Mouse (Mus musculus) kidney, adult 2 months (tissue): ENCODE data around the gene Kazn.

Source experiments
- CTCF ChIP-seq: fragments of 200-500 bp; conservative IDR thresholded peaks from 2 replicates; pipeline ENCODE4 v1.5.1; 2011; ENCODE audit warnings: low read depth, mild to moderate bottlenecking, control low read depth, low read length, moderate library complexity, mixed read lengths; ENCODE audit not compliant: insufficient read depth, insufficient read length
- POLR2A ChIP-seq: fragments of 200-500 bp; IDR thresholded peaks from one replicate; pipeline ENCODE4 v1.6.1; 2011; ENCODE audit warnings: low read depth, low read length, control low read depth

GRCm38 (mm10) chr4:142254088-142254487 lies 14.9 kb upstream of the Kazn start:
- peak; percentile 48; the same call in 1 of the 2 replicates for TF ChIP-seq CTCF
- TF ChIP-seq POLR2A, result no peak
